Mouse (Mus musculus) C2C12 (cell line): ENCODE measurements at regions not wholly inside any gene's neighbourhood (a gene's known extent, or its start where the extent isn't known, plus 50 kb on each side); places are given as distances from the start of the nearest gene placed in this dataset.

Experiments
- CEBPB ChIP-seq: IDR thresholded peaks from one replicate; pipeline ENCODE4 v1.6.1; 2011; ENCODE audit warnings: low read depth, mild to moderate bottlenecking, control low read depth, moderate library complexity
- CTCF ChIP-seq: IDR thresholded peaks from one replicate; pipeline ENCODE4 v1.5.1; 2011; ENCODE audit not compliant: control insufficient read depth, insufficient read depth, insufficient read length
- MAX ChIP-seq: IDR thresholded peaks from one replicate; pipeline ENCODE4 v1.6.1; 2011; ENCODE audit warnings: mild to moderate bottlenecking, control low read depth
- MYOD1 ChIP-seq: IDR thresholded peaks from one replicate; pipeline ENCODE4 v1.6.1; 2011; ENCODE audit warnings: low read depth; ENCODE audit not compliant: control insufficient read depth, insufficient read length
- MYOG ChIP-seq: IDR thresholded peaks from one replicate; pipeline ENCODE4 v1.6.1; 2011; ENCODE audit not compliant: control insufficient read depth, insufficient read length; ENCODE audit errors: extremely low read depth
- USF1 ChIP-seq: IDR thresholded peaks from one replicate; pipeline ENCODE4 v1.6.1; 2011; ENCODE audit warnings: low read depth, mild to moderate bottlenecking, control low read depth, moderate library complexity

DNA sequence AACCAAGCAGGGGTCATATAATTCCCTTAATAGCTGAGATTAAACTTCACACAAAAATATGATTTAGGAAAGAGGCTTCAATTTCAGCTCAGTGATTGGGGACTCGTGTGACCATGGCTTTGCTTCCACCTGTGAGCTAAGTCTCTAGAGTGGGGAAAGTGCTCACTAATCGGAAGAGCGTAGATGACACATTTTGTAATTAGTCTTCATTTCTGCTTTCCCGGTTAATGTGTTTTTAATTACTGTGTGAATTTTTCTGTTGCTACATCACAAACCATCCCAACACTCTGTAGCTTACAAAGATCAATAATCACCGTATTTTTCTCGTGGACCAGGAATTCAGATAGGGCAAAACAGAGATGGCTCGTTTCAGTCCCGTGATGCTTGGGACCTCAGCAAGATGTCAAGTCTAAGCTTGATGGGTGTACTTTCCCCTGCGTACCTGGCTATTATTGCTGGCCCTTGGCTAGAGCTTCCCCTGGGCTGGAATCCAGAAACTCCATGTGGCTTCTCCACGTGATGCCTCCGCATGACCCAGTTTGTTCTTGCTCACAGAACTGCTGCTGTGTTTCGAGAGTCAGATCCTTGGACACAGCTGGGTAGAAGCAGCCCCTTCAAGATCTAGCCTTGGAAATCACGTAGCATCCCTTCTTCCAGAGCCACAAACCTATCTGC is 107.3 kb downstream of the Bdh1 start:
- TF ChIP-seq USF1 (no peak), CTCF (no peak), MAX (no peak), CEBPB (no peak), MYOD1 (no peak), MYOG (no peak)
